Mouse (Mus musculus) CH12.LX (cell line): ENCODE results near the gene Gm8247. TPM values are rescaled to one million over a fixed set of nuclear protein-coding genes. Genes with fewer than 3 reads are reported as not detected.
"Not testable (repeated sequence)": the region's sequence is repeated elsewhere in the genome, so short reads cannot be mapped to it uniquely, and the experiment has no call there.

Experiments
- DNase-seq: peaks from one replicate; pipeline ENCODE4 v3.0.0-alpha.2; 2013; ENCODE audit errors: extremely low read depth
- H3K27ac ChIP-seq: 2 replicates; pipeline ENCODE4 v1.5.1; 2012; ENCODE audit warnings: low read depth, mild to moderate bottlenecking, control low read depth, moderate library complexity; ENCODE audit not compliant: insufficient read depth
- H3K27me3 ChIP-seq: replicated peaks from 2 replicates; pipeline ENCODE3; 2012; ENCODE audit warnings: inconsistent platforms
- H3K36me3 ChIP-seq, 2 experiments: replicated peaks in 1 of 2; 2 replicates each; pipeline versions ENCODE3 to v1.6.1; 2012; ENCODE audit warnings: inconsistent platforms in 1 of 2, low read length in 1 of 2, mild to moderate bottlenecking in 1 of 2, mixed read lengths in 1 of 2, moderate library complexity in 1 of 2; ENCODE audit not compliant: control insufficient read depth in 1 of 2, insufficient read depth in 1 of 2
- H3K4me1 ChIP-seq, 2 experiments: 2 replicates each; pipeline ENCODE4 v1.6.1; 2012; ENCODE audit warnings: inconsistent platforms in 1 of 2, moderate library complexity in 1 of 2; ENCODE audit not compliant: insufficient read depth in 2 of 2, control insufficient read depth in 1 of 2
- H3K4me2 ChIP-seq: 2 replicates; pipeline ENCODE4 v1.6.1; 2012; ENCODE audit warnings: low read depth, mild to moderate bottlenecking, control low read depth; ENCODE audit not compliant: poor library complexity, insufficient read depth, severe bottlenecking
- H3K4me3 ChIP-seq, 3 experiments: fragments of 150-350 bp in 1 of 3; sonication (generic) in 1 of 3; replicated peaks in 1 of 3; 2 replicates each; pipeline versions ENCODE3 to v1.5.1; 2011 to 2012; ENCODE audit warnings: low read depth in 2 of 3, low read length in 2 of 3, mild to moderate bottlenecking in 2 of 3, moderate library complexity in 2 of 3, control low read depth in 1 of 3, improper control_type of control experiment in 1 of 3, inconsistent platforms in 1 of 3, mixed read lengths in 1 of 3; ENCODE audit not compliant: poor library complexity in 1 of 3
- H3K79me2 ChIP-seq: replicated peaks from 2 replicates; pipeline ENCODE4 v1.6.1; 2012; ENCODE audit warnings: mild to moderate bottlenecking, moderate library complexity; ENCODE audit not compliant: control insufficient read depth, poor library complexity, insufficient read depth, severe bottlenecking; ENCODE audit errors: extremely low read depth
- H3K9ac ChIP-seq: 2 replicates; pipeline ENCODE4 v1.6.1; 2012; ENCODE audit warnings: low read depth, mild to moderate bottlenecking, control low read depth, moderate library complexity; ENCODE audit not compliant: insufficient read depth
- H3K9me3 ChIP-seq: replicated peaks from 2 replicates; pipeline ENCODE3; 2012; ENCODE audit warnings: low read length, inconsistent platforms, mixed read lengths
- ELF1 ChIP-seq: IDR thresholded peaks from 2 replicates; pipeline ENCODE4 v1.6.1; 2014; ENCODE audit warnings: low read depth, mild to moderate bottlenecking, inconsistent platforms, low read length, improper control_type of control experiment
- HCFC1 ChIP-seq: IDR thresholded peaks from 2 replicates; pipeline ENCODE4 v1.6.1; 2012; ENCODE audit warnings: low read depth, mild to moderate bottlenecking, inconsistent platforms, low read length, improper control_type of control experiment
- POLR2A ChIP-seq: IDR thresholded peaks from 2 replicates; pipeline ENCODE4 v1.6.1; 2011; ENCODE audit warnings: low read depth, mild to moderate bottlenecking, improper control_type of control experiment, low read length
- TBP ChIP-seq: conservative IDR thresholded peaks from 2 replicates; pipeline ENCODE4 v1.6.1; 2011; ENCODE audit warnings: low read depth, low read length, improper control_type of control experiment
- TCF12 ChIP-seq: IDR thresholded peaks from 2 replicates; pipeline ENCODE4 v1.6.1; 2014; ENCODE audit warnings: low read depth, mild to moderate bottlenecking, inconsistent platforms, low read length, improper control_type of control experiment
- dilution Hi-C: fragments of 300-500 bp; cut with MboI; formaldehyde crosslinking; loops from 2 replicates; pipeline ENCODE4 v1.14.3; 2020; ENCODE audit warnings: low sequenced_read_pairs; ENCODE audit not compliant: extremely low pct_unique_long_range_greater_than_20kb, extremely low pct_ligation_motif_present
- in situ Hi-C: fragments of 300-500 bp; cut with MboI; formaldehyde crosslinking; loops from 3 replicates; pipeline ENCODE4 v1.14.3; 2019; ENCODE audit warnings: low sequenced_read_pairs, low pct_ligation_motif_present, low pct_unique_long_range_greater_than_20kb, mixed read lengths
- polyA plus RNA-seq: library from polyadenylated mRNA; unstranded; fragments of >175 nt; gene quantifications from 2 replicates; pipeline ENCODE4 v1.2.1, GENCODE M21; 2012; ENCODE audit warnings: low read depth; ENCODE audit not compliant: insufficient read length
- total RNA-seq, 2 experiments: library from RNA; depleted of rRNA; stranded (reverse); fragments of 300-350 nt in 1 of 2; fragments of >200 nt in 1 of 2; gene quantifications; 2 replicates each; pipeline ENCODE4 v1.2.3; 2012 to 2014

Gm8247 gene
- total RNA-seq (2012; rRNA removed), result not detected in 2 replicates
- total RNA-seq (2014; rRNA removed), result not detected in 2 replicates
- not detected in 2 replicates for polyA plus RNA-seq

DNA sequence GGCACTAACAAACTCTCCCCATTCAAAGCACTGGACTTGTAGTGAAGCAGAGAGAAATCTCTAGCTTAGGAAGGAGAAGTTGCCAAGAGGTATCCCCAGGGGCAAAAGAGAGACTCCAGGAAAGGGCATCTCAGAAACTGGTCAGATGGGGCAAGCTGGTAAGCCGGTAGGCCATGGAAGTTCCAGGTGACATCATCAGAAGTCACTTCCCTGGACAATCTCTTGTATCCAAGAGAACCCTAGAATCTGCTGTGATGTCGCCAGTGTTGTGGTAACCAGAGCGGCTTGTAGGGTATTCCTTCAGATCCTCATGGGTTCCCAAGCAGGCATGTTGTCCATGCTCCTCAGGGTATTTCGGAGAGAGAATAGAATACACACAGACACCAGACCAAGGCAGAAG, at the start of gene Gm8247:
Gm8247 (plus strand) TSS at position 301 of the 400 bp plus-strand sequence.
- H3K4me2 ChIP-seq, DNase-seq, H3K36me3 ChIP-seq, H3K27me3 ChIP-seq, H3K4me3 ChIP-seq, H3K79me2 ChIP-seq, in situ Hi-C loops, H3K9ac ChIP-seq, dilution Hi-C loops, H3K27ac ChIP-seq, H3K9me3 ChIP-seq, H3K4me1 ChIP-seq: not testable (repeated sequence)

DNA sequence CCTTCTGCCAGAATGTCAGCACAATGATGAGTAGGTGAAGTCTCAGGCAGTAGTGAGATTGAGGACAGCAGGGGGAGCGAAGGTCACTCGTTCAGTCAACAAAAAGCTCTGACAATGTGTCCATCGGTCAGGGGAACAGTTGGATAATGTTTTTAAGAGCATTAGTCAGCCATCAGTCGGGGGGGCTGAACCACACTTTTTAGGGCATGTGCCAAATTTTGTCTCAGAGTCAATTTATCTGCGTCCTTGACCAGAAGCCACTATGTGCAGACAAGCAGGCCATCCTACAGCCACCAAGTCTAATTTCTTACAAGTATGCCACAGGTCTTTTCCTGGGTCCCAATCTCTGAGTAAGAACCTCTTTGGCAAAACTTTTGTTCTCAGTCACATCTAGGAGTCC, 35.0 kb upstream of the Gm8247 start:
- DNase-seq, H3K9ac ChIP-seq, dilution Hi-C loops, H3K4me3 ChIP-seq, H3K79me2 ChIP-seq, H3K9me3 ChIP-seq, H3K27me3 ChIP-seq, H3K4me1 ChIP-seq, H3K4me2 ChIP-seq, H3K27ac ChIP-seq, H3K36me3 ChIP-seq, in situ Hi-C loops: not testable (repeated sequence)

DNA sequence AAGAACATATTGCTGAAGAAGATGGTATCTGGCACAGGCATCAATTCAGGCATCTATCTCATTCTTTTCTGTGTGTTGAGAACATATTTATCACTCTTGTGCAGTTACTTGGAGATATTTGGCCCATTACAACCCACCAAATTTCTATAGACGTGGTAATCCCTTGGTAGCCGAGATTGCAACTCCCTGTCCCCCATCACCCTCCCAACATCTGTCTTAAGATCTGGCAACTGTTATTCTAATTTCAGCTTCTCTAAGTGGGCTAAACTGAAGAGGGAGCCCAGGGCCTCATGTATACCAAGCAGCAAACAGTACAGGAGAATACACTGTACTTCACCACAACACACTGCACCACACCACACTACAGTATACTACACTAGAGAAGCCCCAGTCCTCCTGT, 8.8 kb downstream of the Gm8247 start:
- H3K4me2 ChIP-seq, H3K4me3 ChIP-seq, H3K36me3 ChIP-seq, in situ Hi-C loops, H3K27ac ChIP-seq, H3K9me3 ChIP-seq, dilution Hi-C loops, H3K4me1 ChIP-seq, DNase-seq, H3K27me3 ChIP-seq, H3K9ac ChIP-seq, H3K79me2 ChIP-seq: not testable (repeated sequence)

GRCm38 (mm10) chr14:44627737-44628136, 44.8 kb downstream of the Gm8247 start, which contains the start of gene Gm5624:
Gm5624 (minus strand) TSS chr14:44627938.
- H3K27me3 ChIP-seq, H3K4me1 ChIP-seq, H3K36me3 ChIP-seq, H3K79me2 ChIP-seq, H3K9me3 ChIP-seq, in situ Hi-C loops, dilution Hi-C loops, H3K27ac ChIP-seq: not testable (repeated sequence)
- Histone ChIP-seq H3K9ac (peak within 1 kb of the TSS; percentile 66), H3K4me3 (peak within 1 kb of the TSS; percentile 44 to 80 (median 49)), H3K4me2 (peak within 1 kb of the TSS; percentile 31; the same call in 1 of the 2 replicates)
- peak; percentile 45; the same call in 1 of the 2 replicates for TF ChIP-seq POLR2A
- TF ChIP-seq ELF1, result peak; percentile 77
- TF ChIP-seq TCF12, result peak; percentile 41; the same call in 1 of the 2 replicates
- TF ChIP-seq TBP, result peak; percentile 49; the same call in 1 of the 2 replicates
- peak; percentile 71 for TF ChIP-seq HCFC1
- peak; percentile 41 for DNase-seq

Other genes starting within 250 kb of the Gm8247 start
- gene Gm5930, start 244.6 kb upstream of the Gm8247 start, total RNA-seq (2012; rRNA removed), result 2.1 and 2.8 TPM in 2 replicates
- gene Gm5930, start 244.6 kb upstream of the Gm8247 start, total RNA-seq (2014; rRNA removed), result 3.1 and 3.6 TPM in 2 replicates
- 1.3 TPM in 2 replicates for gene Gm5930, start 244.6 kb upstream of the Gm8247 start, polyA plus RNA-seq
- not detected in 2 replicates for gene Gm8229, start 217.8 kb upstream of the Gm8247 start, total RNA-seq (2012; rRNA removed)
- gene Gm8229, start 217.8 kb upstream of the Gm8247 start, total RNA-seq (2014; rRNA removed), result not detected in 2 replicates
- 0.33 TPM in 1 of 2 replicates, not detected in the other for gene Gm8229, start 217.8 kb upstream of the Gm8247 start, polyA plus RNA-seq
- not detected in 2 replicates for gene Gm3371, start 172.5 kb upstream of the Gm8247 start, total RNA-seq (2012; rRNA removed)
- gene Gm3371, start 172.5 kb upstream of the Gm8247 start, total RNA-seq (2014; rRNA removed), result 0.34 TPM in 1 of 2 replicates, not detected in the other
- not detected in 2 replicates for gene Gm3371, start 172.5 kb upstream of the Gm8247 start, polyA plus RNA-seq
- not detected in 2 replicates for gene Gm8232, start 149.5 kb upstream of the Gm8247 start, total RNA-seq (2012; rRNA removed)
- gene Gm8232, start 149.5 kb upstream of the Gm8247 start, total RNA-seq (2014; rRNA removed), result not detected in 2 replicates
- not detected in 2 replicates for gene Gm8232, start 149.5 kb upstream of the Gm8247 start, polyA plus RNA-seq
- gene BC061237, start 90.7 kb upstream of the Gm8247 start, total RNA-seq (2012; rRNA removed), result not detected in 2 replicates
- not detected in 2 replicates for gene BC061237, start 90.7 kb upstream of the Gm8247 start, total RNA-seq (2014; rRNA removed)
- gene BC061237, start 90.7 kb upstream of the Gm8247 start, polyA plus RNA-seq, result not detected in 2 replicates
- not detected in 2 replicates for gene Gm17093, start 64.9 kb upstream of the Gm8247 start, total RNA-seq (2012; rRNA removed)
- not detected in 2 replicates for gene Gm17093, start 64.9 kb upstream of the Gm8247 start, total RNA-seq (2014; rRNA removed)
- gene Gm17093, start 64.9 kb upstream of the Gm8247 start, polyA plus RNA-seq, result not detected in 2 replicates
- gene Gm5624, start 44.8 kb downstream of the Gm8247 start, total RNA-seq (2012; rRNA removed), result 10.6 and 13.4 TPM in 2 replicates
- 28.5 and 37.1 TPM in 2 replicates for gene Gm5624, start 44.8 kb downstream of the Gm8247 start, total RNA-seq (2014; rRNA removed)
- gene Gm5624, start 44.8 kb downstream of the Gm8247 start, polyA plus RNA-seq, result 17.6 and 26.3 TPM in 2 replicates
- gene Gm8257, start 123.3 kb downstream of the Gm8247 start, total RNA-seq (2012; rRNA removed), result not detected in 2 replicates
- gene Gm8257, start 123.3 kb downstream of the Gm8247 start, total RNA-seq (2014; rRNA removed), result not detected in 2 replicates
- 1.1 and 2.8 TPM in 2 replicates for gene Gm8257, start 123.3 kb downstream of the Gm8247 start, polyA plus RNA-seq
- 0.13 TPM in 1 of 2 replicates, not detected in the other for gene Gm8267, start 167.2 kb downstream of the Gm8247 start, total RNA-seq (2012; rRNA removed)
- gene Gm8267, start 167.2 kb downstream of the Gm8247 start, total RNA-seq (2014; rRNA removed), result not detected in 2 replicates
- not detected in 2 replicates for gene Gm8267, start 167.2 kb downstream of the Gm8247 start, polyA plus RNA-seq